Mouse (Mus musculus) kidney, embryonic 14.5 days (tissue): Measurements from ENCODE around the gene St6galnac4. TPM values are rescaled to one million over a fixed set of nuclear protein-coding genes. Genes with fewer than 3 reads are reported as not detected.

ENCODE experiments used
- ATAC-seq: fragments of 200-750 bp; cut with Nextera tagmentation; 2 replicates; pipeline ENCODE4 v1.8.0; 2017; ENCODE audit warnings: moderate number of reproducible peaks, mild to moderate bottlenecking, moderate TSS enrichment, moderate library complexity; ENCODE audit not compliant: low FRiP score, low TSS enrichment
- H3K27ac ChIP-seq: fragments of 300-500 bp; sonication (generic); 2 replicates; pipeline ENCODE4 v1.5.1; 2014; ENCODE audit warnings: low read depth, mild to moderate bottlenecking, low read length, moderate library complexity, mixed read lengths
- H3K27me3 ChIP-seq: fragments of 300-500 bp; sonication (generic); 2 replicates; pipeline ENCODE4 v1.6.1; 2014; ENCODE audit warnings: mild to moderate bottlenecking, low read length; ENCODE audit not compliant: control insufficient read depth, insufficient read depth
- H3K36me3 ChIP-seq: fragments of 300-500 bp; sonication (generic); 2 replicates; pipeline ENCODE4 v1.6.1; 2014; ENCODE audit warnings: low read length, mixed read lengths; ENCODE audit not compliant: control insufficient read depth, insufficient read depth
- H3K4me1 ChIP-seq: fragments of 300-500 bp; sonication (generic); 2 replicates; pipeline ENCODE4 v1.6.1; 2014; ENCODE audit warnings: low read length, mixed read lengths; ENCODE audit not compliant: control insufficient read depth, insufficient read depth
- H3K4me2 ChIP-seq: fragments of 300-500 bp; sonication (generic); replicated peaks from 2 replicates; pipeline ENCODE4 v1.6.1; 2014; ENCODE audit warnings: low read depth, mild to moderate bottlenecking, low read length
- H3K4me3 ChIP-seq: fragments of 300-500 bp; sonication (generic); 2 replicates; pipeline ENCODE4 v1.5.1; 2014; ENCODE audit warnings: mild to moderate bottlenecking, low read length
- H3K9ac ChIP-seq: fragments of 300-500 bp; sonication (generic); 2 replicates; pipeline ENCODE4 v1.6.1; 2014; ENCODE audit warnings: low read depth, mild to moderate bottlenecking, low read length, moderate library complexity
- H3K9me3 ChIP-seq: fragments of 300-500 bp; sonication (generic); 2 replicates; pipeline ENCODE4 v1.6.1; 2016; ENCODE audit warnings: low read length; ENCODE audit not compliant: control insufficient read depth
- WGBS: fragments of 180-500 bp; shearing (Covaris S2); extraction: QIAGEN DNeasy Blood & Tissue Kit; methylation state at CpG from one replicate; pipeline ENCODE4 v1.1.7; 2014; 5-methylcytosine and 5-hydroxymethylcytosine counted together
- polyA plus RNA-seq: library from polyadenylated mRNA; unstranded; fragments of >200 nt; fragmentation: Nextera tagmentation; extraction: Ambion mirVana; gene quantifications from 2 replicates; pipeline ENCODE4 v1.2.1, GENCODE M21; 2014

Gene St6galnac4
- polyA plus RNA-seq, 1 experiment from 2014 or later = 20.0 TPM

DNA sequence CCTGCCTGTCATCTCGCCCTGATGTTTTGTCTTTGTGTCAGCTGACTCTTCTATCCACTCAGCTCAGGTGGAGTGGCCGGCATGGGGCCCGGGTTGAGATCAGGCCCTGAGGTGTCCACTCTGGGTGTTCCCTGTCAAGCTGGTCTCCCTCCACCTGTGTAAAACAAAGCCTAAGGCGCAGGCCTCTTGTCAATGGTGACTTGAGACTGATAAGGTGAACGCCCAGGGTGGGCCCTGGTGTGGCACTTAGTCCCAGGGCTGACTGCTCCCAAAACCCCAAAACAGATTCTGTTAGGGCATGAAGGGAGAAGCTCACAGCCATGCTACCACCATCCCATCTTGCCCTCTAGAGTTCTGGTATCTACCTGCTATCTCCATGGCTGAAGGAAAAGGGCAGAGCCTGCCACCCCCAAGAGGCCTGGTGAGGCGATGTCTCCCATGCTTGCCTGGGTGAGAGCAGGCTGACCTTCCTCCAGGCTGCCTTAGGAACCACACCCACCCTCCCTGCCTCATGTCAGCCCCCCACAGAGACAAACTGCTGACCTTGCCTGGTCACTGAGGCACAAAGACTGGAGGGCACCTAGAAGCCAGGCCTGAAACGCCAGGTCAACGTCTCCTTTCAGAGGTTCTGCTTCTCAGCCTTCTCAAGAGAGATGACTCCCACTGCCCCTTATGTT is 58.0 kb downstream of the St6galnac4 start:
- 70% methylated on average over 8 of the region's 8 CpGs for WGBS
- Histone ChIP-seq H3K4me2 (no peak overlapping the region), H3K27me3 (no peaks in the 10 kb centered on the region), H3K9ac (no peak overlapping the region), H3K9me3 (no peaks in the 10 kb centered on the region), H3K4me1 (peaks cover 6% of the 10 kb centered on the region; the same call in 1 of the 2 replicates), H3K27ac (0 out of 2 replicates have a peak overlapping the region, but pooled peaks have one; percentile 12), H3K36me3 (no peaks in the 10 kb centered on the region), H3K4me3 (no peak overlapping the region)
- ATAC-seq = no peak

DNA sequence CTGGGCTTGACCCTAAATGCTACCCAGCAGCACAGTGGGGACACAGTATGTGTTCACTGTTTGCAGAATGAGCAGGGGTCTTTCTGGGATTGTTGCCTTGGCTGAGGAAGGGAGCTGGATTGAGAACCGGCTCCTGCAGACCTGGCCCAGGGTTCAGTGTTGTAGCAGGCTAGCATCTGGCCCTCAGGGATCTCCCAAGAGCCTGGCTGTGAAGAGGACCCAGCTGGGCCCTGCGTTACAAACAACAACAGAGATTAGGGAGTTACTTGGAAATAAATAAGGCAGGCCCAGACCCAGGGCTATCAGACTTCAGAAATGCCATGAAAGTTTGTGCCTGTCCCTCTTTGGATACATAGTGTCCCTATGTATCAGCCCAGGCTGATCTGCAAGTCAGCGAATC is 58.8 kb downstream of the St6galnac4 start:
- Histone ChIP-seq H3K4me3 (no peak overlapping the region), H3K36me3 (no peaks in the 10 kb centered on the region), H3K27ac (peak overlapping the region; percentile 44; the same call in 1 of the 2 replicates), H3K4me2 (no peak overlapping the region), H3K4me1 (peaks cover 6% of the 10 kb centered on the region; the same call in 1 of the 2 replicates), H3K9me3 (no peaks in the 10 kb centered on the region), H3K27me3 (no peaks in the 10 kb centered on the region), H3K9ac (no peak overlapping the region)
- ATAC-seq = no peak
- 57% methylated on average over 3 of the region's 3 CpGs for WGBS

DNA sequence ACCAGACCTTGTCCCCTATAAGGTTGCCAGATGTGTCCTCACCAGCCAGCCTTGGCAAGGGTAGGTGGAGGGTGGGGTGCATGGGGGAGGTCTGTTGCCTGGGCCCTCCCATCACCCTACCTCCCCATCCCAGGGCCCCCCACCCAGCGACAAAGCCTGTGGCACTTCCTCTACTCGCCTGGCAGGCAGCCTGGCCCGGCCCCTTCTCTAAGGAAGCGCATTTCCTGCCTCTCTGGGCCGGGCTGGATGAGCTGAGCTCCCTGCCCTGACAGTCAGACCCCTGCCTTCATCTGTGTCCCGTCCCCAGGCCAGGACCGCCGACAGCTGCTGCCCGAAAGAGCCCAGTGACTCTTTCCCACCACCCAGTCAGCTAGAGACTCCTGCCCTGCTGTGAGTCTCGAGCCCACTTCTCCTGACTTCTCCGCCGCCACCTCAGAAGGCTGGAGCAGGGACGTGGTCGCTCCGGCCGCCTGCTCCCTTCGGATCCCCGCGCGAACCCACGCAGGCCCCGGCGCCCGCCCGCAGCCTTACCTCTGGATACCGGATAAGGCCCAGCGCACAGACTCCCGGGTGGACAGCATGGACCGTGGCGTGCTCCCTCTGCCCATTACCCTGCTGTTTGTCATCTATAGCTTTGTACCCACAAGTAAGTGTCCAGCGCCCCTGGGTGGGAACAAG is 59.6 kb downstream of the St6galnac4 start, which contains the start of gene Eng:
Gene Eng (plus strand): TSS at position 217 of the 678 bp plus-strand sequence.
- WGBS = 63% methylated on average over 31 of the region's 31 CpGs
- ATAC-seq = peak; percentile 58; the same call in 1 of the 2 replicates
- Histone ChIP-seq H3K36me3 (no peaks in the 10 kb centered on the region), H3K9ac (peak within 1 kb of the TSS; percentile 58; the same call in 1 of the 2 replicates), H3K27ac (peak within 1 kb of the TSS; percentile 44; the same call in 1 of the 2 replicates), H3K4me1 (peaks cover 6% of the 10 kb centered on the region; the same call in 1 of the 2 replicates), H3K4me2 (peak within 1 kb of the TSS; percentile 23), H3K27me3 (no peaks in the 10 kb centered on the region), H3K4me3 (peak within 1 kb of the TSS; percentile 34), H3K9me3 (no peaks in the 10 kb centered on the region)

DNA sequence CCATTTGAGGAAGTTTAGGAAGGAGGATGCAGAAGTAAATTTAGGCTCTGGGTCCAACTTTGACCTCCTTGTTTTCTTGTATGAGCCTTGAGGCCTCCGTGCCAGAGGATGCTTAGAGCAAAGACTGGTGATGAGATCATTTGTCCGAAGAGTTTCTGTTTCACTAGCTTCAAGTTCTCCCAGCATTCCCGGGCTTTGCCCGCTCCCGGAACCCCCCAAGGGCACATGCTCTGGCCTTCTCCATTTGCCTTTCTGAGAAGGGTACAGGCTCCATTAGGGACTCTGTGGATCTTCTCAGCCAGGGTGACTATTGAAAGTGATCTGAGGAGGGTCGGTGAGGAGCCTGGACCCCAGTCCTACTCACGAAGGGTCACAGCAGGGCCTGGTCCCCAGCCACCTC is 60.5 kb downstream of the St6galnac4 start:
- no peaks in the 10 kb centered on the region for H3K9me3 ChIP-seq
- peak overlapping the region; percentile 58; the same call in 1 of the 2 replicates for H3K9ac ChIP-seq
- H3K27ac ChIP-seq = no peak overlapping the region
- H3K4me3 ChIP-seq = peak overlapping the region; percentile 34
- no peak for ATAC-seq
- 89% methylated on average over 7 of the region's 7 CpGs for WGBS
- no peaks in the 10 kb centered on the region for H3K27me3 ChIP-seq
- H3K36me3 ChIP-seq = no peaks in the 10 kb centered on the region
- H3K4me1 ChIP-seq = peaks cover 6% of the 10 kb centered on the region; the same call in 1 of the 2 replicates
- peak overlapping the region; percentile 23 for H3K4me2 ChIP-seq

Other genes starting within 250 kb of the St6galnac4 start
- 36.2 and 50.3 TPM in 2 replicates for gene Ciz1, start 234.8 kb upstream of the St6galnac4 start, polyA plus RNA-seq
- gene Dnm1, start 233.8 kb upstream of the St6galnac4 start, polyA plus RNA-seq = 8.4 and 11.5 TPM in 2 replicates
- gene 1110008P14Rik, start 205.2 kb upstream of the St6galnac4 start, polyA plus RNA-seq = 50.1 and 52.0 TPM in 2 replicates
- gene Lcn2, start 198.8 kb upstream of the St6galnac4 start, polyA plus RNA-seq = 1.6 and 1.7 TPM in 2 replicates
- 32.2 and 36.4 TPM in 2 replicates for gene Ptges2, start 191.2 kb upstream of the St6galnac4 start, polyA plus RNA-seq
- gene Naif1, start 136.6 kb upstream of the St6galnac4 start, polyA plus RNA-seq = 6.4 and 6.8 TPM in 2 replicates
- gene Slc25a25, start 135.7 kb upstream of the St6galnac4 start, polyA plus RNA-seq = 10.7 and 14.8 TPM in 2 replicates
- gene Fam102a, start 51.8 kb upstream of the St6galnac4 start, polyA plus RNA-seq = 12.2 and 16.9 TPM in 2 replicates
- 105 and 126 TPM in 2 replicates for gene Dpm2, start 16.2 kb upstream of the St6galnac4 start, polyA plus RNA-seq
- gene Pip5kl1, start 12.3 kb upstream of the St6galnac4 start, polyA plus RNA-seq = 1.8 and 2.3 TPM in 2 replicates
- gene 9430097D07Rik, start 11.4 kb upstream of the St6galnac4 start, polyA plus RNA-seq = 0.14 TPM in 1 of 2 replicates, not detected in the other
- 7.0 and 8.7 TPM in 2 replicates for gene St6galnac6, start 12.6 kb downstream of the St6galnac4 start, polyA plus RNA-seq
- 22.1 and 25.5 TPM in 2 replicates for gene Ak1, start 34.7 kb downstream of the St6galnac4 start, polyA plus RNA-seq
- gene Eng, start 59.5 kb downstream of the St6galnac4 start, polyA plus RNA-seq = 34.1 and 55.9 TPM in 2 replicates
- gene Fpgs, start 117.0 kb downstream of the St6galnac4 start, polyA plus RNA-seq = 27.1 and 33.2 TPM in 2 replicates
- 105 and 106 TPM in 2 replicates for gene Cdk9, start 126.0 kb downstream of the St6galnac4 start, polyA plus RNA-seq
- 19.8 and 25.4 TPM in 2 replicates for gene Sh2d3c, start 134.0 kb downstream of the St6galnac4 start, polyA plus RNA-seq
- gene 6330409D20Rik, start 153.9 kb downstream of the St6galnac4 start, polyA plus RNA-seq = not detected in 2 replicates
- gene Tor2a, start 170.1 kb downstream of the St6galnac4 start, polyA plus RNA-seq = 75.6 and 76.8 TPM in 2 replicates
- gene Ttc16, start 188.5 kb downstream of the St6galnac4 start, polyA plus RNA-seq = 0.30 TPM in 1 of 2 replicates, not detected in the other
- gene Ptrh1, start 188.7 kb downstream of the St6galnac4 start, polyA plus RNA-seq = 3.3 and 5.8 TPM in 2 replicates
- gene Cfap157, start 197.3 kb downstream of the St6galnac4 start, polyA plus RNA-seq = 0.11 and 0.39 TPM in 2 replicates